Mouse (Mus musculus) bone marrow macrophage, adult 2 months (primary cell): ENCODE measurements around the gene Glud1. TPM values are rescaled to one million over a fixed set of nuclear protein-coding genes. Genes with fewer than 3 reads are reported as not detected.

Experiments
- H3K27ac ChIP-seq: 2 replicates; pipeline ENCODE4 v1.5.1; 2012; ENCODE audit warnings: low read depth, low read length; ENCODE audit not compliant: insufficient read depth
- H3K4me1 ChIP-seq: 2 replicates; pipeline ENCODE4 v1.6.1; 2012; ENCODE audit warnings: low read length; ENCODE audit not compliant: control insufficient read depth, insufficient read depth
- H3K4me3 ChIP-seq: 2 replicates; pipeline ENCODE4 v1.5.1; 2012; ENCODE audit warnings: mild to moderate bottlenecking, low read length, moderate library complexity; ENCODE audit not compliant: insufficient read depth
- CTCF ChIP-seq: IDR thresholded peaks from 2 replicates; pipeline ENCODE4 v1.5.1; 2012; ENCODE audit warnings: low read depth, mild to moderate bottlenecking, low read length, moderate library complexity
- POLR2A ChIP-seq: IDR thresholded peaks from 2 replicates; pipeline ENCODE4 v1.6.1; 2012; ENCODE audit warnings: mild to moderate bottlenecking, low read depth, low read length, borderline replicate concordance
- polyA plus RNA-seq: library from polyadenylated mRNA; stranded (reverse); fragments of >200 nt; gene quantifications from 2 replicates; pipeline ENCODE4 v1.2.4, GENCODE M21; 2012; ENCODE audit not compliant: missing spikeins, insufficient read depth, insufficient read length

Glud1 gene
- polyA plus RNA-seq, 1 experiment: 197 TPM

DNA sequence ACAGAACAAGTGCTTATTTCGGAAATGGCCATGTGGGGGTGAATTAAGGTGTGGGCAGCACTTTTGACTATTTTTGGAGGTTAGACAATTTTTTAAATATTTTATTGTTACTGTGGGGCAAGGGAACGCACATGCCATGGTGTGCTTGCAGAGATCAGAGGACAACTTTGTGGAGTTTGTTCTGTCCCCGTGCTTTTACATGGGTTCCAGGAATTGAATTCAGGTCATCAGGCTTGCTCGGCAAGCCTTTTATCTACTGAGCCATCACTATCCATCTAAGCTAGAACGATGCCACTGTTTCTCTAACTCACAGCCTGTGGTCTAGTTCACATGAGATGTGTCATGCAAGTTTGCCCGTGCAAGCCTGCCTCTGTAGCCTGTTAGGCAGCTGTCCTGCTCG is 37.8 kb downstream of the Glud1 start:
- Histone ChIP-seq H3K4me1 (peaks cover 3% of the 10 kb centered on the region), H3K27ac (no peak overlapping the region), H3K4me3 (no peak overlapping the region)
- TF ChIP-seq POLR2A: no peak
- no peak for TF ChIP-seq CTCF

- Histone ChIP-seq H3K4me1 (no peaks in the 10 kb centered on the region), H3K4me3 (no peak overlapping the region), H3K27ac (no peak overlapping the region)
- TF ChIP-seq CTCF (no peak), POLR2A (no peak)
Measured at GRCm38 (mm10) chr14:34349007-34349406, 38.5 kb downstream of the Glud1 start.

DNA sequence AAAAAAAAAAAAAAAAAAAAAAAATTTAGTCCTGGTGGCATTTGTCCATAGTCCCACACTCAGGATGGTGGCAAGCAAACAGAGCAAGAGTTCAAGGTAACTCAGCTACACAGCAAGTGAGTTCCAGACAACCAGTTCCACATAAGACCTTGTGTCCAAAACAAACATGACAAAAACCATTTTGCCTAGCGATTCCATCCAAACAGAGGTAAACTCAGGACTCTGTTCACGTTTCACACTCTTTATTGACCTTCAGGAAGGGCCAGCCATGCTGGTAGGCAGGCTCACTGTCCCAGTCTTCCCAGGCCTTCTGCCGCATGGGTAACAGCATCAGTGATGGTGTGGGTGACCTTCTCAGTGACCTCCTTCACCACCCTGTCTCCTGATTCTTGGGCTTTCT is 41.1 kb downstream of the Glud1 start:
- Histone ChIP-seq H3K4me1 (no peaks in the 10 kb centered on the region), H3K4me3 (no peak overlapping the region), H3K27ac (no peak overlapping the region)
- no peak for TF ChIP-seq CTCF
- TF ChIP-seq POLR2A: no peak

DNA sequence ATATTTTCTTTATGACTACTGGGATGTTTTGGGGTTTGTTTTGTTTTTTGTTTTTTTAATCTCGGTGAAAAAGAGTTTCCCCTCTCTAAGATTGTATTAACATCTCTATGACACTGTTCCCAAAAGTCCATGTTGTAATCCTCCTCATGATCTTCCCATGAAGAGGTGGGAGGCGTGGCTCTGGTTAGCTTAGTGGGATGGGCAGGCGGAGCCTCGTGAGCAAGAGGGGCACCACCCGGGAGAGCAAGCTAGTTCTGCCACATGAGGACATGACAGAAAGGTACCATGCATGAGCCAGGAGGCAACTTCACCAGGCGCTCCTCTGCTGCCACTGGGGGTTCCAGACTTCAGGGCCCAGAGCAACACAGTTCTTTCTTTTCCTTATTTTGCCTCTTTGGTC is 42.0 kb downstream of the Glud1 start:
- no peak overlapping the region for H3K4me3 ChIP-seq
- H3K4me1 ChIP-seq: no peaks in the 10 kb centered on the region
- H3K27ac ChIP-seq: no peak overlapping the region
- TF ChIP-seq POLR2A (no peak), CTCF (no peak)

DNA sequence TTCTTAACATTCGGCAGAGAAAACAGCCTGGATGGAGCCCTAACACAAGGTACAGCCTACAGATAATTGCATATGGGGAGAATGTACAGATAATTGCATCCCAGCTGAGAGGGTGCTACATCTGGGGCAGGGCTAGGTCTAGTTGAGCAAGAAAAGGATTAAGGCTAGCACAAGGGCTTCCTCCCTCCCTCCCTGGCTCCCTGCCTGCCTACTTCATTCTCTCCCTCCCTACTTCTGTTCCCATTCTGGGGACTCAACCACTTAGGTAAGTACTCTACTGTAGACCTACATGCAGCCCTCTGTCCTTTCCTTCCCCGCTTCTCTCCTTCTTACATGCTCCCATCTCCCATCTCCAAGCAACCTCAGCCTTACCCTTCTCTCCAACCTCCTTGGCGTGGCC is 42.8 kb downstream of the Glud1 start:
- no peak for TF ChIP-seq POLR2A
- no peak for TF ChIP-seq CTCF
- Histone ChIP-seq H3K4me1 (no peaks in the 10 kb centered on the region), H3K27ac (no peak overlapping the region), H3K4me3 (no peak overlapping the region)

GRCm38 (mm10) chr14:34354456-34354855 is 43.9 kb downstream of the Glud1 start:
- Histone ChIP-seq H3K4me3 (no peak overlapping the region), H3K27ac (no peak overlapping the region), H3K4me1 (no peaks in the 10 kb centered on the region)
- TF ChIP-seq CTCF (no peak), POLR2A (no peak)

DNA sequence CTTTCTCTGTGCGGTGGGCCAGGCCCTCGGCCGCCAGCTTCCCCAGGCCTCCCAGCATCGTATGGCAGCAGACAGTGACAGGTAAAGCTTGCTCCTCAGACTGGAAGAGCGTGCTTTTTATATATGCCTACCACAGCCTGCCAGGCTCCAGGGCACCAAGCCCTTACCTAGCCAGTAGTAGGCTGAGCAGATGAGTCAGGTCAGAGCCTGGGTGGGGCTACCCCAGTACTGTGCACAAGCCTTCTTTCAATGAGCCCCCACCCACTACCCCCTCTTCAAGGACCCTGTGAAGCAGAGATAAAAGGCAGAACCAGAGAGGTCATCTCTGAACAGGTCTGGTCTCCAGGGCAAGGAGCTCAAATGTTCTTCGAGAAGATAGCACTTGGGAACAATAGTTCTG is 44.8 kb downstream of the Glud1 start, which contains the start of gene Fam25c:
Gene Fam25c, minus strand, starts transcription at position 133 of the 400 bp plus-strand sequence.
- TF ChIP-seq POLR2A (no peak), CTCF (no peak)
- no peak within 1 kb of the TSS for H3K4me3 ChIP-seq
- H3K27ac ChIP-seq: no peak within 1 kb of the TSS
- no peaks in the 10 kb centered on the region for H3K4me1 ChIP-seq

GRCm38 (mm10) chr14:34357671-34358455 is 47.3 kb downstream of the Glud1 start:
- TF ChIP-seq CTCF (no peak), POLR2A (no peak)
- Histone ChIP-seq H3K4me1 (peaks cover 5% of the 10 kb centered on the region), H3K4me3 (no peak overlapping the region), H3K27ac (no peak overlapping the region)

- no peak overlapping the region for H3K27ac ChIP-seq
Measured at GRCm38 (mm10) chr14:34359676-34360244, 49.2 kb downstream of the Glud1 start.

GRCm38 (mm10) chr14:34360251-34360650 is 49.7 kb downstream of the Glud1 start:
- TF ChIP-seq POLR2A (no peak), CTCF (no peak)
- H3K4me1 ChIP-seq: peaks cover 7% of the 10 kb centered on the region
- no peak overlapping the region for H3K27ac ChIP-seq
- H3K4me3 ChIP-seq: no peak overlapping the region

More at GRCm38 (mm10) chr14:34359676-34360244, 49.2 kb downstream of the Glud1 start:
- TF ChIP-seq POLR2A (no peak), CTCF (no peak)
- Histone ChIP-seq H3K4me1 (peaks cover 7% of the 10 kb centered on the region), H3K4me3 (no peak overlapping the region)
